Mouse (Mus musculus): ENCODE measurements around the gene Klhl2. TPM values are rescaled to one million over a fixed set of nuclear protein-coding genes. Genes with fewer than 3 reads are reported as not detected.

Klhl2 gene
- polyA plus RNA-seq, 1 experiment from 2014 or later = 20.2 TPM

GRCm38 (mm10) chr8:64835475-64836122 is 14.2 kb downstream of the Klhl2 start:
- no peaks in the 10 kb centered on the region for H3K9me3 ChIP-seq (ENCODE audit: control insufficient read depth, low read length)
- 77% methylated on average over 6 of the region's 6 CpGs for WGBS
- ATAC-seq (ENCODE audit: insufficient read depth, low FRiP score, low TSS enrichment) (no peak), DNase-seq (ENCODE audit: low spot score) (no peak)
- no peak overlapping the region for H3K4me3 ChIP-seq (ENCODE audit: low read depth, low read length)
- no peak overlapping the region for H3K27ac ChIP-seq (ENCODE audit: low read depth, low read length)
- no peak overlapping the region for H3K9ac ChIP-seq (ENCODE audit: low read length)
- H3K4me1 ChIP-seq (ENCODE audit: control insufficient read depth, insufficient read depth, low read length) = peaks cover 6% of the 10 kb centered on the region
- H3K4me2 ChIP-seq (ENCODE audit: low read depth) = no peak overlapping the region
- no peaks in the 10 kb centered on the region for H3K27me3 ChIP-seq (ENCODE audit: control insufficient read depth, insufficient read depth, low read length)
- H3K36me3 ChIP-seq (ENCODE audit: control insufficient read depth, insufficient read depth, low read length) = no peaks in the 10 kb centered on the region

DNA sequence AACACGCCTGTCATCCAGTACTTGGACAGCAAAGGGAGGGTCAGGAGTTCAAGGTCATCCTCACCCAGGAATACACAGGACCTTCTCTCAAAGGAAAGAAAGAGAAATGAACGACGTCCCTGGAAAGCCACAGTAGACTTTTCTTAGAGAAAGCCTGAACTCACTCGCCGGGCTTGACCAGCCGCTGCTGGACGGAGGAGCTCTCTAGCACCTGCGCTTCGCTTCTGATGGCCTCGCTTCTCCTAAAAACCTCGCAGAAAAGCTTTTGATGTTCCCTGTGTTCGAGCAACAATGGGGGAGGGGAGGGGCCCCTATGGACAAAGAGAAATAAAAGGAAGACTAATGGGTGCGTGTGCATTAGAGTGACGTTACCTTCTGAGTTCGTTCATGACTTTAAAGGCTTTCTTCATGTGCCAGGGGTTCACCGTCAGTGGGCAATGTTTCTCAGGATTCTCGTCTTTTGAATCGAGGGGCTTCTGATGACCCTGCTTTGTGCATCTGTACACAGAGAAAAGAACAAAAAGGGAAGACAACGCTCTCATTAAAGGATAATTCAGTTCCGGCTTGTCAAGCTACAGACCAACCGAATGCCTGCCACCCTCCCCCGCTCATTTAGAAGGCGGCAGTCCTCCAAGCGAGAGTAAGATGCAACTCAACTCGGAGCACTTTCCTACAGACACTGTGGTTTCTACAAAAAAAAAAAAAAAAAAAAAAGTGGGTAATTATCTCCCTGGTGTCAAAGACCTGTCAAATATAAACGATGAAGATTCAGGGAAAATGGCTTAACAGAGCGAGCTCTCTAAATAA is 15.5 kb downstream of the Klhl2 start:
- DNase-seq (ENCODE audit: low spot score) (peak; percentile 42), ATAC-seq (ENCODE audit: insufficient read depth, low FRiP score, low TSS enrichment) (peak; percentile 17; the same call in 1 of the 2 replicates)
- H3K4me1 ChIP-seq (ENCODE audit: control insufficient read depth, insufficient read depth, low read length) = peaks cover 6% of the 10 kb centered on the region
- H3K4me3 ChIP-seq (ENCODE audit: low read depth, low read length) = no peak overlapping the region
- no peak overlapping the region for H3K27ac ChIP-seq (ENCODE audit: low read depth, low read length)
- no peak overlapping the region for H3K9ac ChIP-seq (ENCODE audit: low read length)
- H3K27me3 ChIP-seq (ENCODE audit: control insufficient read depth, insufficient read depth, low read length) = no peaks in the 10 kb centered on the region
- H3K36me3 ChIP-seq (ENCODE audit: control insufficient read depth, insufficient read depth, low read length) = no peaks in the 10 kb centered on the region
- no peaks in the 10 kb centered on the region for H3K9me3 ChIP-seq (ENCODE audit: control insufficient read depth, low read length)
- WGBS = 28% methylated on average over 27 of the region's 27 CpGs
- peak overlapping the region; percentile 26 for H3K4me2 ChIP-seq (ENCODE audit: low read depth)

- no peak for DNase-seq (ENCODE audit: low spot score)
- Histone ChIP-seq H3K9ac (ENCODE audit: low read length) (no peak overlapping the region), H3K4me3 (ENCODE audit: low read depth, low read length) (no peak overlapping the region), H3K27ac (ENCODE audit: low read depth, low read length) (no peak overlapping the region), H3K4me2 (ENCODE audit: low read depth) (no peak overlapping the region), H3K4me1 (ENCODE audit: control insufficient read depth, insufficient read depth, low read length) (peaks cover 6% of the 10 kb centered on the region), H3K27me3 (ENCODE audit: control insufficient read depth, insufficient read depth, low read length) (no peaks in the 10 kb centered on the region), H3K9me3 (ENCODE audit: control insufficient read depth, low read length) (no peaks in the 10 kb centered on the region), H3K36me3 (ENCODE audit: control insufficient read depth, insufficient read depth, low read length) (no peaks in the 10 kb centered on the region)
- 64% methylated on average over 13 of the region's 13 CpGs for WGBS
- ATAC-seq (ENCODE audit: insufficient read depth, low FRiP score, low TSS enrichment) = no peak
Measured at GRCm38 (mm10) chr8:64832581-64833135, 17.2 kb downstream of the Klhl2 start.

GRCm38 (mm10) chr8:64831656-64832055 is 18.2 kb downstream of the Klhl2 start:
- H3K27me3 ChIP-seq (ENCODE audit: control insufficient read depth, insufficient read depth, low read length) = no peaks in the 10 kb centered on the region
- no peak overlapping the region for H3K4me3 ChIP-seq (ENCODE audit: low read depth, low read length)
- 68% methylated on average over 3 of the region's 3 CpGs for WGBS
- no peak for DNase-seq (ENCODE audit: low spot score)
- peaks cover 6% of the 10 kb centered on the region for H3K4me1 ChIP-seq (ENCODE audit: control insufficient read depth, insufficient read depth, low read length)
- H3K4me2 ChIP-seq (ENCODE audit: low read depth) = no peak overlapping the region
- H3K9me3 ChIP-seq (ENCODE audit: control insufficient read depth, low read length) = no peaks in the 10 kb centered on the region
- no peak overlapping the region for H3K27ac ChIP-seq (ENCODE audit: low read depth, low read length)
- H3K9ac ChIP-seq (ENCODE audit: low read length) = no peak overlapping the region
- no peak for ATAC-seq (ENCODE audit: insufficient read depth, low FRiP score, low TSS enrichment)
- no peaks in the 10 kb centered on the region for H3K36me3 ChIP-seq (ENCODE audit: control insufficient read depth, insufficient read depth, low read length)

GRCm38 (mm10) chr8:64829921-64830320 is 19.9 kb downstream of the Klhl2 start:
- Histone ChIP-seq H3K9ac (ENCODE audit: low read length) (no peak overlapping the region), H3K4me2 (ENCODE audit: low read depth) (no peak overlapping the region), H3K9me3 (ENCODE audit: control insufficient read depth, low read length) (no peaks in the 10 kb centered on the region), H3K4me1 (ENCODE audit: control insufficient read depth, insufficient read depth, low read length) (peaks cover 5% of the 10 kb centered on the region), H3K27ac (ENCODE audit: low read depth, low read length) (no peak overlapping the region), H3K36me3 (ENCODE audit: control insufficient read depth, insufficient read depth, low read length) (no peaks in the 10 kb centered on the region), H3K4me3 (ENCODE audit: low read depth, low read length) (no peak overlapping the region), H3K27me3 (ENCODE audit: control insufficient read depth, insufficient read depth, low read length) (no peaks in the 10 kb centered on the region)
- DNase-seq (ENCODE audit: low spot score) (no peak), ATAC-seq (ENCODE audit: insufficient read depth, low FRiP score, low TSS enrichment) (no peak)
- 97% methylated on average over 3 of the region's 3 CpGs for WGBS

- no peak overlapping the region for H3K27ac ChIP-seq (ENCODE audit: low read depth, low read length)
- WGBS = 90% methylated on average over 9 of the region's 9 CpGs
Measured at GRCm38 (mm10) chr8:64829391-64829790, 20.4 kb downstream of the Klhl2 start.

DNA sequence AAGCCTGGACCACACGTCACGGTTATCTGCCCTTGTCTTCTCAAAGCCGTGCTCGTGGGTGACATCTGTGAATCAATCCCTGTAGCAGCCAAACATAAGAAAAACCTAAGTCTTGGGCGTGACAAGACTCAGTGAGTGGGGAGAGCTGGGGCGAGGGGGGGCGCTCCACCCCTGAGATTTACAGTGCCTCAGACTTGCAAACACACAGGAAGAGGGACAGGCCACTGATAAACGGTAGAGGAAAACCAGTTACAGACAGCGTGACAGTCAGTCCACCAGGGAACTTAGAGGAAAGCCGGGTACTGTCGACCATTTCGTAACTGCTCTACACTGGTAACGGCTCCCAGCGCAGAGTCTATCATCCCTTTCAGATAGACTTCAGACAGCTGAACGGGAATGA is 21.4 kb downstream of the Klhl2 start:
- ATAC-seq (ENCODE audit: insufficient read depth, low FRiP score, low TSS enrichment) = no peak
- no peaks in the 10 kb centered on the region for H3K27me3 ChIP-seq (ENCODE audit: control insufficient read depth, insufficient read depth, low read length)
- no peak overlapping the region for H3K4me2 ChIP-seq (ENCODE audit: low read depth)
- no peak overlapping the region for H3K4me3 ChIP-seq (ENCODE audit: low read depth, low read length)
- no peaks in the 10 kb centered on the region; the same call in 1 of the 2 replicates for H3K4me1 ChIP-seq (ENCODE audit: control insufficient read depth, insufficient read depth, low read length)
- no peak for DNase-seq (ENCODE audit: low spot score)
- H3K9ac ChIP-seq (ENCODE audit: low read length) = no peak overlapping the region
- 89% methylated on average over 15 of the region's 15 CpGs for WGBS
- H3K27ac ChIP-seq (ENCODE audit: low read depth, low read length) = no peak overlapping the region
- no peaks in the 10 kb centered on the region for H3K9me3 ChIP-seq (ENCODE audit: control insufficient read depth, low read length)
- H3K36me3 ChIP-seq (ENCODE audit: control insufficient read depth, insufficient read depth, low read length) = no peaks in the 10 kb centered on the region

More at GRCm38 (mm10) chr8:64829391-64829790, 20.4 kb downstream of the Klhl2 start:
- H3K9ac ChIP-seq (ENCODE audit: low read length) = no peak overlapping the region
- H3K4me2 ChIP-seq (ENCODE audit: low read depth) = no peak overlapping the region
- H3K4me1 ChIP-seq (ENCODE audit: control insufficient read depth, insufficient read depth, low read length) = no peaks in the 10 kb centered on the region; the same call in none of the 2 replicates
- no peak for DNase-seq (ENCODE audit: low spot score)
- no peaks in the 10 kb centered on the region for H3K9me3 ChIP-seq (ENCODE audit: control insufficient read depth, low read length)
- H3K36me3 ChIP-seq (ENCODE audit: control insufficient read depth, insufficient read depth, low read length) = no peaks in the 10 kb centered on the region
- H3K27me3 ChIP-seq (ENCODE audit: control insufficient read depth, insufficient read depth, low read length) = no peaks in the 10 kb centered on the region
- no peak overlapping the region for H3K4me3 ChIP-seq (ENCODE audit: low read depth, low read length)
- ATAC-seq (ENCODE audit: insufficient read depth, low FRiP score, low TSS enrichment) = no peak

- WGBS = 94% methylated on average over 10 of the region's 10 CpGs
- H3K27me3 ChIP-seq (ENCODE audit: control insufficient read depth, insufficient read depth, low read length) = no peaks in the 10 kb centered on the region
- ATAC-seq (ENCODE audit: insufficient read depth, low FRiP score, low TSS enrichment) (no peak), DNase-seq (ENCODE audit: low spot score) (no peak)
- no peaks in the 10 kb centered on the region; the same call in 1 of the 2 replicates for H3K4me1 ChIP-seq (ENCODE audit: control insufficient read depth, insufficient read depth, low read length)
- H3K27ac ChIP-seq (ENCODE audit: low read depth, low read length) = no peak overlapping the region
- no peak overlapping the region for H3K9ac ChIP-seq (ENCODE audit: low read length)
- H3K9me3 ChIP-seq (ENCODE audit: control insufficient read depth, low read length) = no peaks in the 10 kb centered on the region
- H3K36me3 ChIP-seq (ENCODE audit: control insufficient read depth, insufficient read depth, low read length) = no peaks in the 10 kb centered on the region
- no peak overlapping the region for H3K4me2 ChIP-seq (ENCODE audit: low read depth)
- H3K4me3 ChIP-seq (ENCODE audit: low read depth, low read length) = no peak overlapping the region
Measured at GRCm38 (mm10) chr8:64827356-64827755, 22.5 kb downstream of the Klhl2 start.

Measured in neural tube, embryonic 11.5 days (tissue).